Mouse (Mus musculus) urinary bladder, adult 18-20 months (tissue): Measurements from ENCODE around the gene Camk1d.

Experiments used
- DNase-seq, 2 experiments: peaks; one replicate each; pipeline ENCODE4 v3.0.0; 2022; ENCODE audit warnings: low spot score in 2 of 2, mixed read lengths in 2 of 2

Gene Camk1d

GRCm38 (mm10) chr2:5714211-5715053 lies at the start of gene Camk1d:
Camk1d (minus strand) TSS chr2:5714515.
- peak; percentile 47 to 70 for DNase-seq

GRCm38 (mm10) chr2:5762031-5762430 lies 47.7 kb upstream of the Camk1d start:
- DNase-seq, result no peak

- no peak for DNase-seq
Measured at GRCm38 (mm10) chr2:5760479-5761008, 46.2 kb upstream of the Camk1d start.

- DNase-seq, result no peak
Measured at GRCm38 (mm10) chr2:5758569-5758968, 44.3 kb upstream of the Camk1d start.

GRCm38 (mm10) chr2:5750872-5751271 lies 36.6 kb upstream of the Camk1d start:
- no peak for DNase-seq

GRCm38 (mm10) chr2:5749210-5749609 lies 34.9 kb upstream of the Camk1d start:
- no peak for DNase-seq

GRCm38 (mm10) chr2:5747545-5748043 lies 33.3 kb upstream of the Camk1d start:
- DNase-seq, result no peak

GRCm38 (mm10) chr2:5746529-5746928 lies 32.2 kb upstream of the Camk1d start:
- DNase-seq, result no peak

GRCm38 (mm10) chr2:5743886-5744285 lies 29.6 kb upstream of the Camk1d start:
- DNase-seq, result no peak

GRCm38 (mm10) chr2:5740913-5741312 lies 26.6 kb upstream of the Camk1d start:
- no peak for DNase-seq

GRCm38 (mm10) chr2:5735881-5736280 lies 21.6 kb upstream of the Camk1d start:
- DNase-seq, result no peak

GRCm38 (mm10) chr2:5733300-5734085 lies 19.2 kb upstream of the Camk1d start:
- DNase-seq, result no peak

GRCm38 (mm10) chr2:5732047-5732446 lies 17.7 kb upstream of the Camk1d start:
- DNase-seq, result no peak

GRCm38 (mm10) chr2:5730364-5730792 lies 16.1 kb upstream of the Camk1d start:
- no peak for DNase-seq

GRCm38 (mm10) chr2:5729931-5730330 lies 15.6 kb upstream of the Camk1d start:
- no peak for DNase-seq

GRCm38 (mm10) chr2:5725028-5725701 lies 10.8 kb upstream of the Camk1d start:
- DNase-seq, result no peak

- no peak for DNase-seq
Measured at GRCm38 (mm10) chr2:5717675-5718074, 3.4 kb upstream of the Camk1d start.

GRCm38 (mm10) chr2:5715544-5715943 lies 1.2 kb upstream of the Camk1d start:
- DNase-seq, result no peak

GRCm38 (mm10) chr2:5715054-5715410 lies 717 bp upstream of the Camk1d start:
- no peak for DNase-seq

- DNase-seq, result peak in 1 of 2 experiments; percentile 13
Measured at GRCm38 (mm10) chr2:5713325-5714210, 747 bp downstream of the Camk1d start.

- no peak for DNase-seq
Measured at GRCm38 (mm10) chr2:5712255-5712654, 2.1 kb downstream of the Camk1d start.
